Mouse (Mus musculus) left cerebral cortex, postnatal 4 days (tissue): ENCODE measurements at regions not wholly inside any gene's neighbourhood (a gene's known extent, or its start where the extent isn't known, plus 50 kb on each side); places are given as distances from the start of the nearest gene placed in this dataset.
A peak's percentile ranks its signal among the peaks of the same experiment; 100 is the strongest.
"Not testable (repeated sequence)": the region's sequence is repeated elsewhere in the genome, so short reads cannot be mapped to it uniquely, and the experiment has no call there.

Experiments
- DNase-seq: peaks from one replicate; pipeline ENCODE4 v3.0.0-alpha.2; 2022
- intact Hi-C: fragments of 180-260 bp; cut with DNase I; formaldehyde crosslinking; loops from one replicate; pipeline ENCODE4 v1.15.1; 2025

DNA sequence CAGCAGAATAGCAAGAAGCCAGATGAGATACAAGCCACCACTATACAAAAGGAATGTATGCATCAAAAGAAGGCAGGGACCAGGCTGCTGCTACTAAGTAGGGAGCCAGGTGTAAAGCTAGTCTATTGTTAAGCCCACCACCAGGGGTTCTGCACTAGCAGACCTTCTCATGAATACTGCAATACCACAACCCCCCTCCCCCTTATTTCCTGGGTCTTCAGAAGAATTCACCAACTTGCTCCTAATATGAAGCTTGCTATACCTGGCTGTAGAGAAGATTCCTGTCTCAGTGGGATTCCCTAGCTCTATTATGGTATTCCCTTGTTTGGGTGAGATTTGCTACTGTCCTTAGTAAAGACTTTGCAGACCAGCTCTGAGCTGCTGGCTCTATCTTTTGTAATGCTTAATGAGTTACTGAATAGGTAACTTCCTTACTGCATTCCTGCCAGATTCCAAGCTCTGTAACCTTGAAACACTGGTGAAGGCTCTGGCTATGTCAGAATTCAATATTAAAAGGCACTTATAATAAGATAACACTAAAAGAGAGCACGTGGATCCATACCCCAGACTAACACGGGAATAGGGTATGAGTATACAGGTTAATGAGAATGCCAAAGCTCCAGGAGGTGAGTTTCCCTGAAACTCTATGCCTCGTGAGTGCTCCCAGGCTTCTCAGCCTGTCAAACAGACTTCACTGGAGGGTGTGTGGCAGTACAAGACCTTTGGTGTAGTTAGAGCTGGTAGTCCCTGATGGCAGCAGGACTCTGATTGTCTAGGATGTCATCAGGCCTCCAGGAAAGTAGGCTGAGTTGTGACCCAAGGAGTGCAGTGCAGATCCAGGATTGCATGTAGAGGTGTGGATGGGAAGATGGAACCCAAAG is 455.5 kb downstream of the Plxdc2 start:
- DNase-seq, intact Hi-C loops: not testable (repeated sequence)

DNA sequence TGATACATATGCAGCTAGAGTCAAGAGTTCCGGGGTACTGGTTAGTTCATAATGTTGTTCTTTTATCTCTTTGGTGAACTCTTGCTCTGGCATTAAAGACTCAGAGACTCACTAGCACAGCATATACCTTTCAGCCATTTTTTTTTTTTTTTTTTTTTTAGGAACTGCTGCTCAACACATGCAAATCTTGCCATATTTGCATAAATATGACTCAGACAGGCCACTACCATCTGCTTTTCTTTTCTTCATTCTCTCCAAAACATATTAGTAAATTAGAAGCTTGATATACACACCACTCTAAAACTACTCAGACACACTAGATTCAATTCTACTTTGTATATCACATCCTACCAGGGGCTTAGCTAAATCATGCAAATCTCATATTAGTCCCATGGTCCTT is 464.3 kb downstream of the Plxdc2 start:
- intact Hi-C loops = no loop called here
- DNase-seq = no peak

DNA sequence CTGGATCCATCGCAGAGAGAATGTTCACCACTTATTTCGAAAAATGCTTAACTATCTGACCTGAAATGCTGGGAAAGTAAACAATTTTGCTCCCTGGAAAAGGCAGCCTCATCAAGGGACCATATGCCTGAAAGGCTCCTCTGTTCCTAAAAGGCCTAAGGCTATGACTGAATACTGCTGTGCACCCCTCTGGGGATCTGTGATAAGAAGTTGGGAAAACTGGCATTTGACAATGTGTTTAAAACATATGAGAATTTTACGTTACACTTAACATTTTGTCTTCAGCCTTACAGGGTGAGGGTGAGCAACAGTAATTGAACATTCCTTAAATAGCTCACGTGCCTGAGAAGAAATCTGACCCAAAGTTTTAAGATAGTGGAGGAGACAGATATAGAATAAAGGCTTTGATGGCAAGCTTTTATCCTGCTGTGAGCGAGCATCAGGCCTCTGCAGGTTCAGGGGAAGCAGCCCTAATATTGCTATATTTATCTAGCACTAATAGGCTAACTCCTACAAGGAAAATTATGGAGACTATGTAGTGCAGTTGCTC is 468.7 kb downstream of the Plxdc2 start:
- no peak for DNase-seq
- intact Hi-C loops = no loop called here

DNA sequence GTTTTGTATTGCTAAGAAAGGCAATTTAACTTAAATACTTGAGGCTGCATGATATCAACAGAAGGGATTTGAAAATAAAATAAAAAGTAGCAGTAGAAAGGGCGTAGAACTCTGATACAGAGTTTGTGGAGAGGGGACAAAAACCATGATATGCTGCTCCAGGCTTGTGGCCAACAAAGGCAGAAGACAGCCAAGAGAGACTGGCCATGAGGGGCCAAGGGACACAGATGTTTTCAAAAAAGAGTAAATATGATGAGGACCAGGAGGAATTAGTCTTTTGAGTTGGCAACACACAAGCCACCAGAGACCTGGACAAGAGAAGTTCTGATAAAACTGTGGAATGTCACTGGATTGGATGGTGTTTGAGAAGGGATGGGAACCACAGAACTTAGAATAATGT is 471.2 kb downstream of the Plxdc2 start:
- intact Hi-C loops = no loop called here
- DNase-seq = no peak

DNA sequence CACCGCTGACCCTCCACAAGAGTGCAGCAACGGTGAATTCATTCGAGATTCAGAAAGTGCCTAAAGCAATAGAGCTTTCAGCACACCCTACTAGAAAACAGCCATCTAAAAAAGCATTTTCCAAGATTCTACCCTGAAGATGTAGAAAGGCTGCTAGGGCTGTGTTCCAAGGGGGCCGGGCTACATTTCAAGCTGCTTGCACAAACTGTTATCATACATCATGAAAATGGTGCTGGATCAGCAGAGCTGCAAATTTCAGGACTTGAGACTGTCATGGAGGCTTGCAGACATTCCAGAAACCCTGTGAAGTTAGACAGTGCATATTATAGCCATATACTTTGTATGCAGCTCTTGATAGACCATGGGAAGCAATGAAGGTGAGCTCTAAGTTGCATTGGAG is 479.9 kb downstream of the Plxdc2 start:
- intact Hi-C loops = no loop called here
- DNase-seq = no peak

DNA sequence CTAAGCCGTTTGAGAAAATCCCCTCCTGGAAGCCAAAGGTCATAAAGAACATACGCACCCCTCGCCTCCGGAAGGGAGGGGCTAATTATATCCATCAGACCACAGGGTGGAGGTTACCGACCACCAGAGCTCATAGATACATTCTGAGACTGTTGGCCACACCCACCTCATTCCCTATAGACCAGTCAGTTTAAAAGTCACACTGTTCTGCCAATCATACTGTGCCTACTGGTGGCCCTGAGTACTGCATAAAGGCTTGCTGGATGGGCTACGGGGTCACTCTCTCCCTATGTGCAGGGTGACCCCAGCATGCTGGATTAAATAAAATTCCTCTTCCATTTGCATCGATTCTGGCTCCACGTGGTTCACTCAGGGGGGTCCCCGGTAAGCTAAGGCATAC is 482.6 kb downstream of the Plxdc2 start:
- no peak for DNase-seq
- intact Hi-C loops = no loop called here

DNA sequence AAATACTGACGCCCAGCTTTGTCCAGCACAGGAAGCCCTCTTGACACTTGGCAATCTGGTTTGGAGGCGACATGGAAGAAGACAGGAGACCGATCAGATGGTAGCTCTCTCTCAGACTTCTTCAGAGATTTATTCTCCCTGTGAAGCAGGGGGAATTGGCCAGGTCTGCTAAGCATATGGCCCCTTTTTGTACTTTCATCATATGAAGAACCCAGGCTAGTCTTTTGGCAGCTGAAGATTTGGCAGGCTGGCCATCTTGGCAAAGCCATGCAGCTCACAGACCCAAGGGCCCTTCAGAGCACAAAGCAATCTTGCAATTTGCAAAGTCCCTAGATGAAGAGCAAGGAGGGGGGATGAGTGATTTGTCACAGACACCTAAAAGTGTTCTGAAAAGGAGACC is 493.8 kb downstream of the Plxdc2 start:
- intact Hi-C loops = no loop called here
- peak; percentile 91 for DNase-seq

DNA sequence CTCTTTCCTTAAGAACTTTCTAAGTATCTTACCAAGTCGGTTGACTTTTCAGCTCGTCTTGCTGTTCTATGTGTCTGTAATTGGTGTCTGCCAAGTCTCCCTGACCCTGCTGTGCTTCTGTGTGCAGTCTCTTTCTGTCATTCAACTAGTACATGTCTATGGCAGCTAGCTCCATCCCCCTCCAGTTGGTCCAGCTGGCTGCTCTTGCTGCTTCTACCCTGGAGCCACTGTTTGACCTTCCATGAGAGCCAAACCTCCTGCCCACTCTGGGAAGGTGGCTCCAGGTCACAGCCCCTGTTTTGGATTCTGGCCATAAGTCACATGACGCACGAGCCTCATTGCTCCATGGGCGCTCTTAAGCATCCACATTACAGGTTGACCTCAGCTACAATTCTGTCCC is 504.0 kb downstream of the Plxdc2 start:
- intact Hi-C loops = no loop called here
- peak; percentile 56 for DNase-seq

DNA sequence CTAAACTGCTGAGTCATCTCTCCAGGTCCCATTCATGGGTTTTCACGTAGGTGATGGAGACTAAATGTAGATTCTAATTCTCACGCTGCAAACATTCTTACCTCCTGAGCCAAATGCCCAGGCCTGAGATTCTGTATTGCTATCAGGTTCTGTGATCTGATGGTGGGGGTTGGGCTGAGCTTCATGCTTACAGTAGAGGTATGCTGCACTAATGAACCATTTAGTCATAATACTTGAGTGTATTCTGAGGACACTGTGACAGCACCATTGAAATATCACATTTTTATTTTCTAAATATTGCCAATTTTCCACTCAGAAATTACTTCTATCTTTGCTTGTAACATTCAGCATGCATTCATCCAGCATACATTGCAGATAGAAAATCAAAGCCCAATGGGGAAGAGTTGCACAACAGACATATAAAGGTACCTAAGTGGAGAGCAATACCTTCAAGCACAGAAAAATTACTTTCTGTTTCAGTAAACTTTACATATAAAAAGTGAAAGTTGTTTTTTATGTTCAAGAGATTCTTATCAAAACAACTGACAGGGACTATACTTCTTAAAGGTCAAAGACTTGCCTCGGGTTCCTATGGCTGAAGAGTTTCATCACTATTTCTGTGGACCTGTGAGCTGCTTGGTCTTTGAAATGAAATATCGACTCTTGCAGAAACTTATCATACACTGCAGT is 510.2 kb downstream of the Plxdc2 start:
- no peak for DNase-seq
- intact Hi-C loops = no loop called here

DNA sequence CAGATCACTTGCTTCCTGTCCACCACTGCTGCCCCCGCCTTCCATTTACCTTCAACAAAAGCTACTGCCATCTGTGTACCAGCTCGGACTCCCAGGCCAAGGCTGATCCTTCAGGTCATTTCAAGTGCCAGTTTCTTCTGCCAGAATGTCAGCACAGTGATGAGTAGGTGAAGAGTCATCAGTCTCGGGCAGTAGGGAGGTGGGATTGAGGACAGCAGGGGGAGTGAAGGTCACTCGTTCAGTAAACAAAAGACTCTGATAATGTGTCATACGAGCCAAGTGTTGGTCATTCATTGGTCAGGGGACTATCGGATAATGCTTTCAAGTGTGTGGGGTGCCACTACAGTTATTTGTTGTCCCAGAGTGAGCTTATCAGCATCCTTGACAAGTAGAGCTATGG is 536.3 kb downstream of the Plxdc2 start:
- DNase-seq, intact Hi-C loops: not testable (repeated sequence)

DNA sequence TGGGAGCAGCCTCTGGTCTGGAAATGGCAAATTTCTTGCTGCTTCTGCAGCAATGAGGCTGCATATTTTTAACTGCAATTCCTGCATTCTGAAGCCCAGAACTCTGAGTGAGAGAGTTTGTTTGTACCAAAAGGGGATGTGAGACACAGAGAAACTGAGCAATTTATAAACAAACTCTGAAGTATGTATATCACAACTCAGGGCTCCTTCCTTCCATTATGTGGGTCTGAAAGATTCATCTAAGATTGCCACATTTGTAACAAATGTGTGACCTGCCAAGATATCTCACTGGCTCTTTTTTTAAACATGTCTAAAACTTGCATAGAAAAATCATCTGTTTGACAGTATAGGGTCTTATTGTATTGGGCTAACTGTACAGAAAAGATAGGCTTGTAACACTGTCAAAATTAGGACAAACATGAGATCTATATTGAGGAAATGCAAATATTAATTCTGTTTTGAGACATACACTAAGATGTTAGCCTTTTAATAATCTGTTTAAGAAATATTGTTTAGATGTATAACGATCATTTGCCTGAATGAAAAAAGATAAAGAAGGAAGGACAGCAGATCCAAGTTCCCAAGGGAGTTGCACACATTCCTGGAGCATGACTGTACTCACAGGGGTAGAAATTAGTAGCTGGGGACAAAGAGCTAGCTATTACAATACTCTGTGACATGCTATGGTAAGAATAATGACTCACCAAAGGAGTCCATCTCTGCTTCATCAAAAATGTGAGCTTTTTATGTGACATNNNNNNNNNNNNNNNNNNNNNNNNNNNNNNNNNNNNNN is 553.3 kb downstream of the Plxdc2 start:
- intact Hi-C loops = no loop called here
- no peak for DNase-seq

DNA sequence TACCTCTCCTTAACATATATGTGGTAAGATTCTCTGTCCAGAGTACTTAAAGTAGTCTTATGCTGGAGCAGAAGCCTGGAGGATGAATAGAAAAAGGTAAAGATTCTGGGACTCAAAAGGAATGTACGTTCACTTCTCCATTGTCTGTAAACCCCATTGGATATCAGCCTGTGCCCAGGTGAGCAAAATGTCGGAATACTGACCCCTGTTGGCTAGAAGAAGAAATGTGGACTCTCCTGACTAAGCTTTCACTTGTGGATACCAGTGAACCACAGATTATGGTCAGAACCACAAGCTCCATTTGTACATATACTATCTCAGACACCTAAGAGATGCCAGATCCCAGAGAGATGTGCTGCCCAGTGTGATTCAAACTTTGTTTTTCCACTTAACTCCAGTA is 558.5 kb downstream of the Plxdc2 start:
- intact Hi-C loops = no loop called here
- no peak for DNase-seq

DNA sequence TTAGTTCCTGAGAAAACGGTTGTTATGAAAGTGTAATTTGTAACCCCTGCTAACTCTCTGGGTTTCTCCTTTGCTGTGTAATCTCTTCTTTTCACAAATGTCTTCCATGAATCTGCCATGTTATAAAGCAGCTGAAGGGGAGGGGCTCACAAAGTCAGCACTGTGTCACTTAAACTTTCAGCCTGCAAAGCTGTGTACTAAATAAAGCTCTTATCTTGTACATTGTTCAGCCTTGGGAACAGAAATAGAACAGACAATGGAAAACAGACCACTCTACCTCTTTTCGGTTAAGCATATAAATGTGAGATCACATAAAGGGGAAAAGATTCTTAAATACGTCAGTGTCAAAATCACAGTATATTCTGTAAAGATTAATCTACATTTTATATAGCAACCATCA is 573.9 kb downstream of the Plxdc2 start:
- no peak for DNase-seq
- intact Hi-C loops = no loop called here

DNA sequence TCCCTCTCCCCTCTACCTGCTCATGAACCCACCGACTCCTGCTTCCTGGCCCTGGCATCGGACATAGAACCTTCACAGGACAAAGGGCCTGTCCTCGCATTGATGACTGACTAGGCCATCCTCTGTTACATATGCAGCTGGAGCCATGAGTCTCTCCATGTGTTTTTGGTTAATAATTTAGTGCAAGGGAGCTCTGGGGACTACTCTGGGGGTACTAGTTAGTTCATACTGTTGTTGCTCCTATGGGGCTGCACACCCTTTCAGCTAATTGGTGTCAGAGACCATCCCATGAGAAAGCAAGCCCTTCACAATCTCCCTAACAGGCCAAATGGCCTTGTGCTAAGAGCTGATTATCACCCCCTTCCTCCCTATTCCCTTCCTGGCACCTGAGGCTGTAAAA is 603.3 kb downstream of the Plxdc2 start:
- intact Hi-C loops = no loop called here
- DNase-seq = no peak

DNA sequence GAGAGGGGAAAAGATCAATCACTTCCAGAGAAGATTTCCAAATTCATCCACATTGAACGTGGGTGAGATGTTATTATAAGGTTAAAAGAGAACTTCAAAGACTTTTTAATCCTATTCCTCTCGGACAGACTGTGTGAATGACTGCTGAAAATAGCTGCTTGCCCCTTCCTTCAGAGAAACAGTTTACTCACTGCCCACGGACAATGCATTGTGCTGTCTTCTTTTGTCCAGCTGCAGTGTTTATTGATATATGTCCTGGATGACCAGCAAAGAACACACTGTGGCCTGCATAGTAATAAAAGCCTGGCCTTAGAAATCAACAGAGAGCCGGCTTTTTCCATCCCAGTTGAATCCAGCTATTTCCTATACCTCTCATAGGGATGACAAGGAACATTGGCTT is 621.3 kb downstream of the Plxdc2 start:
- no peak for DNase-seq
- intact Hi-C loops = no loop called here

DNA sequence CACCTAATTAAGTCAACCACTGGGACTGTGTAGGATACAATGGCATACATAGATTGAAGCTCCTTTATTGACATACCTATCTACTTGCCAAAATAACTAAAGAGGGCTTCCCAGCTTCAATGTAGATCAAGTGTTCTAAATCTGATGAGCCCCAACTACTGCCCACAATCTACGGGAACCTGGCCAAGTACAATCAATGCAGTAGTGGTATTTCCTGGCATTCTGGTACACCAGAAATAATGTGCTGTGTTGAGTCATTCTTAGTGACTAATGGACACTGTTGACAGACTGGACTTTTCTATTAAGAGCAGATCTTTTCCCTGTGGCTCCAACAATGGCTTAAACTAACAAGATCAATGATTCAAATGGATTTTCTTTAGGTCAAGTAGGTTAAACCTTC is 626.7 kb downstream of the Plxdc2 start:
- intact Hi-C loops = no loop called here
- DNase-seq = no peak

DNA sequence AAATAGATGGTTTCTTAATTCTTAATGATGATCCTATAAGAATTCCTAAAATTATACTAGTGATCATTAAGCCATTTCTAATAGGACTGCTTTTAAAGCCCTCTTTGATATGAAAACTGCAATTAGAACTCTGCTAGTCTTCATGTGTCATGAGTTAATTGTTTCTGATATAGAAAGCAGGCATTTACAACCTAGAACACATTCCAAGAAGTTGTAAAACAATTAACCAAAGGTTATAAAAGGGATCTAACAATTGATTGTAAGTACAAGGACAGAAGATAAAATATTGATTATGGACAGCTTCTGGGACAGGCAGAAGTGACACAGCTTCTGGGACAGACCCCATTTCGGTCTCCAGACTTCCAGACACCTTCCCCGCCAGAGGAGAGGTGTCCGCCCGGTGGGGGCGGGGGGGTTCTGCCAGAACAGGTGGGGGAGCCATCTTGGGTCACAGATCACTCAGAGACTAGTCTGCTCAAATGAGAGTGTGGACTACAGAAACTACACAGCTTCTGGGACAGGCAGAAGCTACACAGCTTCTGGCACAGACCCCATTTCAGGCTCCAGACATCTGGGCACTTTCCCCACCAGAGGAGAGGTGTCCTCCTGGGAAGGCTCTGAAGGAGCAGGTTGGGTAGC is 627.6 kb downstream of the Plxdc2 start:
- no peak for DNase-seq
- intact Hi-C loops = no loop called here
